Mouse (Mus musculus): ENCODE results near the gene Krt1.

DNA sequence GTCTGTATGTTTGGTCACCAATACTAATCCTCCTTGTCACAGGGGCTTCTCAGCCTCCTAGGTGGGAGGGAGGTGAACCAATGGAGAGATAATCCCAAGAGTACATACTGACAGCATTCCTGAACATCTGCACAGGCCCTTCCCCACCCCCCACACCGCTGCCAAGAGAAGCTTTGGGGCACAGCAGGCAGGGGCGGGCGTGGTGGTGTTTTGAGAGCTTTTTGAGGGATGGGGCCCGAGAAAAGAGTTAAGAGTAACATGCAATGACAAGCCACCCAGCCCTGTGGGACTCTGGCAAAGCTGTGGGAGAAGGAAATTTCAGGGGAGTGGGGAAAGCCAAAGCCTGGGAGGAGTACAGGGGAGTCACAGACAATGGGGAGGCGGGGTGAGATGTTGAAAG, 3.7 kb upstream of the Krt1 start:
- no peak for TF ChIP-seq CTCF (IDR thresholded peaks at IDR 0.05)
- no peak for TF ChIP-seq EP300 (IDR thresholded peaks at IDR 0.05)
